Mouse (Mus musculus): ENCODE results near the gene Mlx.

DNA sequence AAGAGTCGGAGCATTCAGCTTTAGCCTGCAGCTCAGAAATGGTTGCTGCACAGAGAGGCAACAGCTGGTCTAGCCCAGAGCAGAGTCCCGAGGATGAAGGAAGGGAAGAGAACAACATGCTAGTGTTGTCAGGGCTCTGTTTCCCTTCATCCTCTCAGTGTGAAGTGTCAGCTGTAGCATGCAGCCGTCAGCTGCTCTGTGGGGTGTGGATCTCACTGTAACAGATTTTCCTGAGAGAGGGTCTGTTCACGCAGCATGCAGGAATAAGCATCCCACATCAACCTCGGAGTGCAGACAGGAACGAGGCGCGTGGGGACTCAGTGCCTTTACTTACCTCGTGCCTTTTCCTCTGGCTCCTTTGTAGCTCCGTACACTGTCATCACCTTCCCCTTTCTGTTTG, 49.3 kb upstream of the Mlx start:
- TF ChIP-seq POLR2A (IDR thresholded peaks at IDR 0.05; ENCODE audit: low read depth, low read length) (no peak), CTCF (IDR thresholded peaks at IDR 0.05; ENCODE audit: extremely low read depth, insufficient read depth, insufficient read length, insufficient replicate concordance) (no peak)

Data from spleen, adult 2 months (tissue).